Mouse (Mus musculus): ENCODE results near the gene Nckap5.

DNA sequence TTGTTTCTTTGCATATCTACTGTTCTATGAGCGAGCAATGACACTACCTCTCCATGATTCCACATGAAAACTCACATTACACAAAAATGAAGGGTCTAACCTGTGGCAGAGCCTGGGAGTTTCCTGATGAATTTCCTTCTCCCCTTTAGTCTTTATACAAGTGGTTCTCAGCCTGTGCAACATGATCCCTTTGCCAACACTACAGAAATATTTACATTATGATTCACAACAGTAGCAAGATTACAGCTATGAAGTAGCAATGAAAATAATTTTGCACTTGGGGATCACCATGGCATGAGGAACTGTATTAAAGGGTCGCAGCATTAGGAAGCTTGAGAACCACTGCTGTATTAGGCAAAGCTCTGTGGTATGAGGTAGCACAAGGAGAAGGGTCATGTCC is 191.1 kb downstream of the Nckap5 start:
- TF ChIP-seq POLR2A (IDR thresholded peaks at IDR 0.05; ENCODE audit: borderline replicate concordance, extremely low read depth, low read depth, low read length) (no peak), CTCF (IDR thresholded peaks at IDR 0.05; ENCODE audit: insufficient read depth, low read length) (no peak)
